ENCODE assay signal across 27 mouse cellular contexts in genomic region chr5:37815909-37816308, GRCm38 (mm10). TPM values are rescaled to one million over a fixed set of nuclear protein-coding genes. Genes with fewer than 3 reads are reported as not detected.
"Had no signal": no experiment of that assay in that cellular context is flagged by ENCODE, and none has a peak within 500 bp of the region (broad histone marks: within the 10 kb centered on the region; RNA-seq: fewer than 3 reads in every experiment).

No protein-coding gene starts in this region.

- H3K4me3 ChIP-seq: embryonic facial prominence, embryonic 12.5 days; embryonic facial prominence, embryonic 15.5 days; erythroblast, embryonic 14.5 days; forebrain, embryonic 10.5 days; forebrain, embryonic 12.5 days; forebrain, embryonic 13.5 days; forebrain, embryonic 15.5 days; gastrocnemius, adult 2 months; heart, adult 2 months had no signal

- H3K9ac ChIP-seq: embryonic facial prominence, embryonic 15.5 days; forebrain, embryonic 12.5 days; forebrain, embryonic 13.5 days; forebrain, embryonic 15.5 days; forebrain, postnatal 0 days had no signal

- ATAC-seq: forebrain, embryonic 13.5 days; forebrain, embryonic 15.5 days; forebrain, embryonic 16.5 days; forebrain, postnatal 0 days had no signal

- H3K9me3 ChIP-seq: embryonic facial prominence, embryonic 12.5 days; embryonic facial prominence, embryonic 15.5 days; forebrain, embryonic 10.5 days; forebrain, embryonic 12.5 days; forebrain, embryonic 13.5 days; forebrain, embryonic 15.5 days had no signal

- H3K4me2 ChIP-seq: forebrain, embryonic 12.5 days; forebrain, embryonic 13.5 days; forebrain, embryonic 15.5 days had no signal

- DNase-seq: cerebellum, adult 2 months; cerebellum, adult 8-10 months; cerebellum, adult 9-10 months; cerebellum, adult 9-11 months; cerebellum, postnatal 10 days; cerebellum, postnatal 14 days; cerebellum, postnatal 25 days; cerebellum, postnatal 36 days; embryo, embryonic 11 days; forebrain, postnatal 0 days; gastrocnemius, adult 2 months; gastrocnemius, postnatal 10 days; gastrocnemius, postnatal 14 days; gastrocnemius, postnatal 25 days; gastrocnemius, postnatal 36 days; heart, adult 18-20 months; heart, adult 2 months had no signal

- H3K36me3 ChIP-seq: embryonic facial prominence, embryonic 15.5 days; forebrain, embryonic 12.5 days; forebrain, embryonic 15.5 days had no signal

- H3K27ac ChIP-seq: embryonic facial prominence, embryonic 12.5 days; embryonic facial prominence, embryonic 15.5 days; forebrain, embryonic 10.5 days; forebrain, embryonic 12.5 days; forebrain, embryonic 13.5 days; forebrain, embryonic 15.5 days; gastrocnemius, adult 2 months; heart, adult 2 months had no signal

RNA-seq across cellular contexts. Expression of gene Msx1, which starts 8.5 kb away (rescaled TPM):
- total RNA-seq: common myeloid progenitor, adult 5-6 weeks; granulocyte monocyte progenitor cell, adult 5-6 weeks had no signal
- polyA plus RNA-seq: erythroblast, embryonic 14.5 days had no signal
